Mouse (Mus musculus): ENCODE results near the gene Kcnh1. TPM values are rescaled to one million over a fixed set of nuclear protein-coding genes. Genes with fewer than 3 reads are reported as not detected.

Kcnh1 gene
- polyA plus RNA-seq, 1 experiment from 2014 or later = 0.56 TPM

- Histone ChIP-seq H3K27ac (ENCODE audit: low read length) (no peak overlapping the region), H3K4me2 (ENCODE audit: low read depth, low read length) (no peak overlapping the region), H3K36me3 (ENCODE audit: control insufficient read depth, insufficient read depth, low read length) (no peaks in the 10 kb centered on the region), H3K9ac (ENCODE audit: low read length) (no peak overlapping the region), H3K4me3 (replicated peaks; ENCODE audit: low read length) (no peak overlapping the region), H3K9me3 (replicated peaks; ENCODE audit: control insufficient read depth, low read length) (no peaks in the 10 kb centered on the region), H3K4me1 (ENCODE audit: control insufficient read depth, insufficient read depth, low read length) (0 out of 2 replicates have a peak, but pooled peaks cover 3% of the 10 kb centered on the region), H3K27me3 (ENCODE audit: control insufficient read depth, insufficient read depth, low read length) (no peaks in the 10 kb centered on the region)
- 41% methylated on average over 13 of the region's 13 CpGs for WGBS
- no peak for ATAC-seq (ENCODE audit: insufficient read depth, low FRiP score)
Observed at GRCm38 (mm10) chr1:192520836-192521435, 330.4 kb downstream of the Kcnh1 start.

- H3K36me3 ChIP-seq (ENCODE audit: control insufficient read depth, insufficient read depth, low read length) = no peaks in the 10 kb centered on the region
- no peak overlapping the region for H3K9ac ChIP-seq (ENCODE audit: low read length)
- 46% methylated on average over 12 of the region's 12 CpGs for WGBS
- no peaks in the 10 kb centered on the region for H3K9me3 ChIP-seq (replicated peaks; ENCODE audit: control insufficient read depth, low read length)
- 0 out of 2 replicates have a peak, but pooled peaks cover 3% of the 10 kb centered on the region for H3K4me1 ChIP-seq (ENCODE audit: control insufficient read depth, insufficient read depth, low read length)
- no peaks in the 10 kb centered on the region for H3K27me3 ChIP-seq (ENCODE audit: control insufficient read depth, insufficient read depth, low read length)
- H3K4me2 ChIP-seq (ENCODE audit: low read depth, low read length) = no peak overlapping the region
- no peak overlapping the region for H3K27ac ChIP-seq (ENCODE audit: low read length)
- no peak overlapping the region for H3K4me3 ChIP-seq (replicated peaks; ENCODE audit: low read length)
- ATAC-seq (ENCODE audit: insufficient read depth, low FRiP score) = no peak
Observed at GRCm38 (mm10) chr1:192522376-192523178, 332.0 kb downstream of the Kcnh1 start.

GRCm38 (mm10) chr1:192525711-192526350, 335.3 kb downstream of the Kcnh1 start:
- Histone ChIP-seq H3K4me2 (ENCODE audit: low read depth, low read length) (no peak overlapping the region), H3K9ac (ENCODE audit: low read length) (no peak overlapping the region), H3K36me3 (ENCODE audit: control insufficient read depth, insufficient read depth, low read length) (no peaks in the 10 kb centered on the region), H3K4me1 (ENCODE audit: control insufficient read depth, insufficient read depth, low read length) (0 out of 2 replicates have a peak, but pooled peaks cover 3% of the 10 kb centered on the region), H3K9me3 (replicated peaks; ENCODE audit: control insufficient read depth, low read length) (no peaks in the 10 kb centered on the region), H3K4me3 (replicated peaks; ENCODE audit: low read length) (no peak overlapping the region), H3K27ac (ENCODE audit: low read length) (no peak overlapping the region), H3K27me3 (ENCODE audit: control insufficient read depth, insufficient read depth, low read length) (no peaks in the 10 kb centered on the region)
- ATAC-seq (ENCODE audit: insufficient read depth, low FRiP score) = no peak
- WGBS = 63% methylated on average over 14 of the region's 14 CpGs

- 62% methylated on average over 2 of the region's 2 CpGs for whole genome bisulfite sequencing
- H3K9ac ChIP-seq (ENCODE audit: low read length) = no peak overlapping the region
- H3K36me3 ChIP-seq (ENCODE audit: control insufficient read depth, insufficient read depth, low read length) = no peaks in the 10 kb centered on the region
- H3K4me1 ChIP-seq (ENCODE audit: control insufficient read depth, insufficient read depth, low read length) = no peaks in the 10 kb centered on the region
- no peak overlapping the region for H3K4me3 ChIP-seq (replicated peaks; ENCODE audit: low read length)
- no peak overlapping the region for H3K27ac ChIP-seq (ENCODE audit: low read length)
- no peaks in the 10 kb centered on the region for H3K9me3 ChIP-seq (replicated peaks; ENCODE audit: control insufficient read depth, low read length)
- no peak for ATAC-seq (ENCODE audit: insufficient read depth, low FRiP score)
- H3K4me2 ChIP-seq (ENCODE audit: low read depth, low read length) = no peak overlapping the region
- no peaks in the 10 kb centered on the region for H3K27me3 ChIP-seq (ENCODE audit: control insufficient read depth, insufficient read depth, low read length)
Observed at GRCm38 (mm10) chr1:192531490-192532146, 341.0 kb downstream of the Kcnh1 start.

GRCm38 (mm10) chr1:192532212-192532611, 341.6 kb downstream of the Kcnh1 start:
- Histone ChIP-seq H3K9me3 (replicated peaks; ENCODE audit: control insufficient read depth, low read length) (no peaks in the 10 kb centered on the region), H3K9ac (ENCODE audit: low read length) (no peak overlapping the region), H3K4me1 (ENCODE audit: control insufficient read depth, insufficient read depth, low read length) (no peaks in the 10 kb centered on the region), H3K36me3 (ENCODE audit: control insufficient read depth, insufficient read depth, low read length) (no peaks in the 10 kb centered on the region), H3K4me2 (ENCODE audit: low read depth, low read length) (no peak overlapping the region), H3K4me3 (replicated peaks; ENCODE audit: low read length) (no peak overlapping the region), H3K27ac (ENCODE audit: low read length) (no peak overlapping the region), H3K27me3 (ENCODE audit: control insufficient read depth, insufficient read depth, low read length) (no peaks in the 10 kb centered on the region)
- ATAC-seq (ENCODE audit: insufficient read depth, low FRiP score) = no peak
- 46% methylated on average over 2 of the region's 2 CpGs for WGBS

GRCm38 (mm10) chr1:192533016-192533415, 342.4 kb downstream of the Kcnh1 start:
- Histone ChIP-seq H3K9me3 (replicated peaks; ENCODE audit: control insufficient read depth, low read length) (no peaks in the 10 kb centered on the region), H3K36me3 (ENCODE audit: control insufficient read depth, insufficient read depth, low read length) (no peaks in the 10 kb centered on the region), H3K27me3 (ENCODE audit: control insufficient read depth, insufficient read depth, low read length) (no peaks in the 10 kb centered on the region), H3K4me1 (ENCODE audit: control insufficient read depth, insufficient read depth, low read length) (no peaks in the 10 kb centered on the region), H3K9ac (ENCODE audit: low read length) (no peak overlapping the region), H3K27ac (ENCODE audit: low read length) (no peak overlapping the region), H3K4me2 (ENCODE audit: low read depth, low read length) (no peak overlapping the region), H3K4me3 (replicated peaks; ENCODE audit: low read length) (no peak overlapping the region)
- ATAC-seq (ENCODE audit: insufficient read depth, low FRiP score) = no peak

- Histone ChIP-seq H3K27me3 (ENCODE audit: control insufficient read depth, insufficient read depth, low read length) (no peaks in the 10 kb centered on the region), H3K27ac (ENCODE audit: low read length) (no peak overlapping the region), H3K4me3 (replicated peaks; ENCODE audit: low read length) (no peak overlapping the region), H3K4me1 (ENCODE audit: control insufficient read depth, insufficient read depth, low read length) (no peaks in the 10 kb centered on the region), H3K9ac (ENCODE audit: low read length) (no peak overlapping the region), H3K9me3 (replicated peaks; ENCODE audit: control insufficient read depth, low read length) (no peaks in the 10 kb centered on the region), H3K4me2 (ENCODE audit: low read depth, low read length) (no peak overlapping the region), H3K36me3 (ENCODE audit: control insufficient read depth, insufficient read depth, low read length) (no peaks in the 10 kb centered on the region)
- WGBS = 37% methylated on average over 1 of the region's 1 CpGs
- no peak for ATAC-seq (ENCODE audit: insufficient read depth, low FRiP score)
Observed at GRCm38 (mm10) chr1:192536440-192536839, 345.9 kb downstream of the Kcnh1 start.

GRCm38 (mm10) chr1:192537169-192537568, 346.6 kb downstream of the Kcnh1 start:
- no peak for ATAC-seq (ENCODE audit: insufficient read depth, low FRiP score)
- Histone ChIP-seq H3K4me2 (ENCODE audit: low read depth, low read length) (no peak overlapping the region), H3K9me3 (replicated peaks; ENCODE audit: control insufficient read depth, low read length) (no peaks in the 10 kb centered on the region), H3K36me3 (ENCODE audit: control insufficient read depth, insufficient read depth, low read length) (no peaks in the 10 kb centered on the region), H3K4me1 (ENCODE audit: control insufficient read depth, insufficient read depth, low read length) (no peaks in the 10 kb centered on the region), H3K4me3 (replicated peaks; ENCODE audit: low read length) (no peak overlapping the region), H3K27me3 (ENCODE audit: control insufficient read depth, insufficient read depth, low read length) (no peaks in the 10 kb centered on the region), H3K9ac (ENCODE audit: low read length) (no peak overlapping the region), H3K27ac (ENCODE audit: low read length) (no peak overlapping the region)
- WGBS = 60% methylated on average over 7 of the region's 7 CpGs

GRCm38 (mm10) chr1:192542093-192542492, 351.5 kb downstream of the Kcnh1 start:
- Histone ChIP-seq H3K4me2 (ENCODE audit: low read depth, low read length) (no peak overlapping the region), H3K27ac (ENCODE audit: low read length) (no peak overlapping the region), H3K9ac (ENCODE audit: low read length) (no peak overlapping the region), H3K9me3 (replicated peaks; ENCODE audit: control insufficient read depth, low read length) (no peaks in the 10 kb centered on the region), H3K27me3 (ENCODE audit: control insufficient read depth, insufficient read depth, low read length) (no peaks in the 10 kb centered on the region), H3K4me3 (replicated peaks; ENCODE audit: low read length) (no peak overlapping the region), H3K36me3 (ENCODE audit: control insufficient read depth, insufficient read depth, low read length) (no peaks in the 10 kb centered on the region), H3K4me1 (ENCODE audit: control insufficient read depth, insufficient read depth, low read length) (no peaks in the 10 kb centered on the region)
- no peak for ATAC-seq (ENCODE audit: insufficient read depth, low FRiP score)
- 66% methylated on average over 2 of the region's 2 CpGs for WGBS

Measured in stomach, embryonic 16.5 days (tissue).